Mouse (Mus musculus): Measurements from ENCODE around the gene Galntl6.

DNA sequence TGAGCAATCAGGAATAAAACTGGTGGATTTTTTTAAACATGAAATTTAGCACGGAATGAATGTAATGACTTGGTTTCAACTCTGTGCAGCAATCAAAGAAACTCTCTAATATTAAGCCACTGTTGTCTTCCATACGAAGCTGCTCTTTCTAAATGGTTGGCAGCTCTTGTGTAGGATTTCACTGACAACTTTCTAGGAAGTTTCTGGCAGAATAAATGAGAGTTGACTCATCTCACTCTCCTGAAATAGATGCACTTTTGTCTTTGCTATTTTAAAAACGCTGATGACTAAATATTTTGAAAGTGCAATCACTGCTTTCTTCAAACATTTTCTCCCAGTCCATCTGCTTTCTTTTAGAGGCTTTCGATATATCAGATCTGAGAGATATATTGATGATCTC is 256.8 kb downstream of the Galntl6 start:
- TF ChIP-seq CTCF (IDR thresholded peaks at IDR 0.05; ENCODE audit: low read depth, low read length) (no peak), POLR2A (IDR thresholded peaks at IDR 0.05; ENCODE audit: borderline replicate concordance, low read depth, low read length) (no peak)
